Comparison of ENCODE assay signal across 29 mouse cellular contexts in genomic region chr2:140740511-140740910, GRCm38 (mm10).
"Had no signal": no experiment of that assay in that cellular context is flagged by ENCODE, and none has a peak within 500 bp of the region (broad histone marks: within the 10 kb centered on the region; RNA-seq: fewer than 3 reads in every experiment).

No protein-coding gene starts in this region.

- H3K4me1 ChIP-seq: embryonic facial prominence, embryonic 10.5 days; embryonic facial prominence, embryonic 12.5 days; embryonic facial prominence, embryonic 13.5 days; embryonic facial prominence, embryonic 15.5 days; forebrain, embryonic 10.5 days; forebrain, embryonic 12.5 days; forebrain, embryonic 13.5 days; forebrain, embryonic 15.5 days had no signal

- H3K9ac ChIP-seq: embryonic facial prominence, embryonic 12.5 days; embryonic facial prominence, embryonic 13.5 days; embryonic facial prominence, embryonic 15.5 days; forebrain, embryonic 12.5 days; forebrain, embryonic 13.5 days; forebrain, embryonic 15.5 days; forebrain, postnatal 0 days had no signal

- H3K9me3 ChIP-seq: embryonic facial prominence, embryonic 10.5 days; embryonic facial prominence, embryonic 12.5 days; embryonic facial prominence, embryonic 13.5 days; embryonic facial prominence, embryonic 15.5 days; forebrain, embryonic 10.5 days; forebrain, embryonic 12.5 days; forebrain, embryonic 13.5 days; forebrain, embryonic 15.5 days had no signal

- DNase-seq: cerebellum, adult 2 months; cerebellum, adult 8-10 months; cerebellum, adult 9-10 months; cerebellum, adult 9-11 months; cerebellum, postnatal 10 days; cerebellum, postnatal 14 days; cerebellum, postnatal 25 days; cerebellum, postnatal 36 days; embryo, embryonic 11 days; forebrain, postnatal 0 days; gastrocnemius, adult 2 months; gastrocnemius, postnatal 10 days; gastrocnemius, postnatal 14 days; gastrocnemius, postnatal 25 days; gastrocnemius, postnatal 36 days; heart, adult 11 months; heart, adult 18-20 months; heart, adult 2 months had no signal

- ATAC-seq: forebrain, embryonic 13.5 days; forebrain, embryonic 14.5 days; forebrain, embryonic 15.5 days; forebrain, embryonic 16.5 days; forebrain, postnatal 0 days had no signal

- H3K4me2 ChIP-seq: embryonic facial prominence, embryonic 12.5 days; embryonic facial prominence, embryonic 13.5 days; embryonic facial prominence, embryonic 15.5 days; forebrain, embryonic 12.5 days; forebrain, embryonic 13.5 days; forebrain, embryonic 15.5 days had no signal

- H3K4me3 ChIP-seq: embryonic facial prominence, embryonic 10.5 days; embryonic facial prominence, embryonic 12.5 days; embryonic facial prominence, embryonic 13.5 days; embryonic facial prominence, embryonic 15.5 days; erythroblast, embryonic 14.5 days; forebrain, embryonic 10.5 days; forebrain, embryonic 12.5 days; forebrain, embryonic 13.5 days; forebrain, embryonic 15.5 days; gastrocnemius, adult 2 months; heart, adult 2 months had no signal

- H3K27me3 ChIP-seq: embryonic facial prominence, embryonic 12.5 days; embryonic facial prominence, embryonic 13.5 days; embryonic facial prominence, embryonic 15.5 days; forebrain, embryonic 12.5 days; forebrain, embryonic 13.5 days; forebrain, embryonic 15.5 days had no signal

- H3K36me3 ChIP-seq: embryonic facial prominence, embryonic 10.5 days; embryonic facial prominence, embryonic 12.5 days; embryonic facial prominence, embryonic 13.5 days; embryonic facial prominence, embryonic 15.5 days; forebrain, embryonic 10.5 days; forebrain, embryonic 12.5 days; forebrain, embryonic 15.5 days had no signal

- H3K27ac ChIP-seq: embryonic facial prominence, embryonic 10.5 days; embryonic facial prominence, embryonic 12.5 days; embryonic facial prominence, embryonic 13.5 days; embryonic facial prominence, embryonic 15.5 days; forebrain, embryonic 10.5 days; forebrain, embryonic 12.5 days; forebrain, embryonic 13.5 days; forebrain, embryonic 15.5 days; gastrocnemius, adult 2 months; heart, adult 2 months had no signal
